Mouse (Mus musculus) monocyte, adult 5-6 weeks (primary cell): ENCODE data around the gene Gm49387. TPM values are rescaled to one million over a fixed set of nuclear protein-coding genes. Genes with fewer than 3 reads are reported as not detected.
"Not testable (repeated sequence)": the region's sequence is repeated elsewhere in the genome, so short reads cannot be mapped to it uniquely, and the experiment has no call there.

Source experiments
- ATAC-seq: fragments of 153-309, 156-312 bp; replicated peaks from 2 replicates; pipeline ENCODE4 v1.8.0; 2017; ENCODE audit warnings: mild to moderate bottlenecking; ENCODE audit not compliant: low TSS enrichment, insufficient number of reproducible peaks, severe bottlenecking, poor library complexity, low FRiP score
- total RNA-seq: library from RNA; stranded (forward); fragments of 200-1000, 200-491, 200-594 nt; gene quantifications from 3 replicates; pipeline ENCODE4 v1.2.3, GENCODE M21; 2017

The Gm49387 gene
- total RNA-seq, 1 experiment from 2014 or later = not detected

DNA sequence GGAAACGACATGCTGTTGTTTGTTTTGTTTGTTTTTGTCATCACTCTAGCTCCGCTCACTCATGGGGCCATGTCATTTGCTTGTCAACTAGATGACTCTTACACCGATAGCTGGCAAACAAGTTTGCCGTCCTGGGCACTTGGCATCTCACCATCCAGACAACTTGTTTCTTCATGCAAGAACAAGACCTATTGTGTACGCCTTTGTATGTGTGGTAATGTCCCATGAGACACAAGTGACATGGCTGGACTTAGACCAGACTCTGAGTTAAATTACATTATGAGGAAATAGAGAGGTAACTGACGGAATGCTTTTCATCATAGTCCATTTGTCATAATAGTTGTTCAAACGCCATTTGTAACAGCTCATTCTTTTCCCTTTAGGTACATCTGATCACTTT lies 5.2 kb upstream of the Gm49387 start:
- no peak for ATAC-seq

DNA sequence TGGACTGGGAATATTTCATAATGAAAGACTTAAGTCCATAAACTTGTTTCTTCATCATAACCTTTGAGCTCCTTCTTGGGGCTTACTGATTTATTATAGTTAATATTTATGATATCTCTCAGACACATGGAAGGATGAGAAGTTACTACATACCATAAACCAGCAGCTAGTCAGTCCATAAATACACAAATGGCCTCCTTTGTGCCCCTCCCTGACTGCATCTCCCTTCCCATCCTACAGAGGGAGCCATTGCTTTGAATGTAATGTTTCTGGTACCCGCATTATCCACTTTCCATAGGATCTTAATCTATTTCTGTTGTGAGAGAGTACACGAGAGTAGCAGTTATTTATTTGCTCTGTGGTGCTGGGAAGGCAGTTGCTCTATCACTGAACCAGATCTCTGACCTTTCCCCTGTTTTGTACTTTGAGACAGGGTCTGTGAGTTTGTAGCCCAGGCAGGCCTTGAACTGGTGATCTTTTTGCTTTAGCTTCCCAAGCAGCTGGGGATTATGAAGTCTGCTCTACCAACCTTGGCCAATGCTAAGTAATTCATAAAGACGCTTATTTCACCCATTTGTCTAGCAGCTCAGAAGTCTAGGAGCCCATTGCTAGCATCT lies 4.4 kb upstream of the Gm49387 start:
- no peak for ATAC-seq

DNA sequence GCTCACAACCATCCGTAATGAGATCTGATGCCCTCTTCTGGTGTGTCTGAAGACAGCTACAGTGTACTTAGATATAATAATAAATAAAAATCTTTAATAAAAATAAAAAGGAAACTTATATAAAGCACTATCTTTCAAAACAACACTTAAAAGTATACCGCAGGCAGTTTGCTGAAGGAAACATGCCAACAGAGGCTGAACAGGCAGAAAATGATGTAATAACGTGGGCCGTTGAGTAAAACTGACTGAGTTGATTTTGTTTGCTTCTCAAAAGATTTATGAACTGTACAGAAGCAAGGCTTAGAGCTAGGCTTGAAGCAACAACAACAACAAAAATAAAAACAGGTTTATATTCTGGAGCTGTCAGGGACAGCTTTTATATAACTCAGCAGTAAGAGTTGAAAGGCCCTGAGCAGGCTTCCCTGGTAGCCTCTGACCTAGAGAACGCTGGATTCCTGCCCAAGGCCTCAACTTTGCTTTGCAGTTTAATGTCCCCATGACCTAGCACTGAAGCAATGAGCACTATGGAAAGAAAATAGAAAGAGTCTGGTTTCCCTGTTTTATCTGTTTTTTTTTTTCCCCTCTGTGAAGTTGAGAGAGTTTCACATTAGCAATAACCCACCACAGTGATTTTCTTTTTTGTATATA lies 3.6 kb upstream of the Gm49387 start:
- ATAC-seq = no peak

DNA sequence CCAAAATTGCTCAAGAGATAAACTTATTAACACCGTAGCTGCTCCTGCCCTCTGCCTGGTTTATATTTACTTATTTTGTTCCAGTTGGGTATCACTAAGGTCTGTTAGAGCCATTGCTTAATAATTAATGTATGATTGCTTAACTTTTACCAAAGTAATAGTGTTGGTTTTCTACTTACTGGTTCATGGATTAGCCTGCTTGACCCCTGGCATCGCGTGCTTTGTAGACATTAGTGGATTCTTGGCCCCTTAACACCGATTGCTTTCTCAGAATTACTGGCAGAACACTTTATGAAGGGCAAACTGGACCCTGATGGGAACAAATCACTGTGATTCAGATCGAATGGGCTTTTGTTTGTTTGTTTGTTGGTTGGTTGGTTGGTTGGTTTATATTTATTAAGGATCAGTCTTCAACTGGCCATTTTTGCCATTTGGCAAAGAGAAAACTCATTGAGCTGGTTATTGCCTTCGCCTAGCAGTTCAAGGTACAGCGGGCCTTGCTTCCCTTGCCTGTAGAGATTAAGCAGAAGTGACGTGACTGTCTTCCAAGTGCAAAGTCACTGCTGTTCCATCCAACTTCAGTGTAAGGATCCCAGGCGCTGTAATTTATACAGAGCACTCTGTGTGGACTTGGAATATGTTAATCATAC lies 953 bp upstream of the Gm49387 start:
- ATAC-seq = no peak

DNA sequence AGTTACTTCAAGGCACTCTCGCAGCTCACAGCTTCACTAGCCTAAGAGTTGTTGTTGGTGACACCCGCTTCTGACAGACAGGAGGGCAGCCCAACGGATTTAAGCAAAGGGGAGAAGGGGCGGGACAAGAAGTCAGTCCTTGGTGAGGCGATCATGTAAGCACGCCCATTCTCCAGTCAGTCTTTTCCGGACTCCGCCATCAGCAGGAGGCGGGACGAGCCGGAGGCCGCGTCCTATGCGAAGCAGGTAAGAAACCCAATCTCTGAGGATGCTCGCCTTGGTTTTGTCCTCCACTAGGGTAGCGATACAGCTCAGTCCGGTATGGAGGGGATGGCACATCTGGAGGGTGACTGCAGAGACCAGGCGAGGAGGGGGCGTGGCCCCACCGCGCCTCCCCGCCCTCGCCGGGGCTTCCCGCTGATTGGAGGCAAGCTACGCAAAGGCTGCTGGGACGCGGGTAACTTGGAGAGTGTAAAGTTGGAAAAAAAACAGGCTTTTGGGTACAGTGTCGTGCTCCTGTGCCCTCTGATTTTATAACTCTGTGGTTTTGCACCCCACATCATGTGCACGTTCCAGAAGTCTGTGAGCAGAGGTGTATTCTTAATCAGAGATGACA lies 320 bp upstream of the Gm49387 start, which contains the start of the genes Btd and Hacl1:
Btd (plus strand) TSS at position 139 of the 616 bp plus-strand sequence.
Hacl1 (minus strand) TSS at position 397 of the 616 bp plus-strand sequence.
- ATAC-seq = peak; percentile 96

DNA sequence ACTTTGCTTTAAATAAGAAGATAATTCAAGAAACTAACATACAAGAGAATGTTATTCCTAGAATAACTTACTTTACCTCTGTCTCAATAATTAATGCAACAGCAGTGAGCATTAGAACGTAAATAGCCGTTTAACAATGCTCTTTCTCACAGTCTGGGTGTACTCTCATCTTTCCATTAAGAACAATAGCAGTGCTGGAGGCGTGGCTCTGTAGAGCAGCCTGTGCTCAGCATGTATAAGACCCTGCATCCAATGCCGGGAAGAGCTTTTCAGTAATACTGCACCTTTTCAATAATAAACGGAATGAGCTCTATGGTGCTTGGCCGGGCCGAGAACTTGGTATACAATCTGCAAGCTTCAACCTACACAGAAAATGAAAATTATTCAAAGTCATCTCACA lies 10.0 kb downstream of the Gm49387 start:
- no peak for ATAC-seq

DNA sequence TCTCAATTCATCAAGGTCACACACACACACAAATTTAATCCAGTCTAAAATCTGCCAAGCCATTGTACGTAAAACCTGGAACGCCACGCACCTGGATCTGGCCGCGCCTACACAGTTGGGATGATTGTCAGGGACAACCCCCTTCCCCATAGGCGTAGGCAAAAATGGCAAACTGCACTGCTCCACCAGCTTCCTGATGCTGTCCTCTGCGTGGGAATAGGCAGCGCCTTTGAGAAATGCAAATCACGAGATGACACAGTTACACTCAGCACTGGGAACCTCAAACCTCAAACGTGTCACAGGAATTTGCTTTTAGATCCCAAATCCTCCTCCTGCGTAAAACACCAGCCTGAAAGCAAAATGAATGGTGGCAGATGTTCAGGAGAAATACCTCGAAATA lies 17.9 kb downstream of the Gm49387 start:
- no peak for ATAC-seq

DNA sequence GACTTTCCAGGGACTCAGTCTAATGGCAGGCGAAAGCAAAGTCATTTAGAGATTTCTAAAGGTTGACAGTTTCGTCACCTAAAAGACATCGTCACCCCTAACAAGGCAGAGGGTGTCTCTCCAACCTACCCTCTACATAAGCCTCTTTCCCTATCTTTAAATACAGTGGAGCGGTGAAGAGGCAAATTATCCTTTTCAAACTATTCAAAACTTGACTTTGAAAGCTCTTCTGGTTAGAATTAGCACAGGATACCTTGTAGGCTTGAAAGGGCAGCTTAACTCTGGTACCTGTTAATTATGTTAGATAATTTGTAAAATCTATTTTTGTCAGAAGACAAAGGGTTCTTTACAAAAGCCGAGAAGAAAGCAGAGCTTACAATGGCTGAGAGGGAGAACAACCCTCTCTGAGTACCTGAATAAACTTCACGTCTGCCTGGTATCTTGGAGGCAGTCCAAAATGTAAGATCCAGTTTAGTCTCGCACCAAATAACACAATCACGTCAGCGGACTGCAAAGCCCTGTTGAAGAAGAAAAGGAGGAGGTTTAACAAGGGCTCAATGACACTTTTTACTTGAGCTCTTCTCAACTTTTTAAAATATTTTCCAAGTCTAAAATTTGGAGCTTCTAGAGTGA lies 20.0 kb downstream of the Gm49387 start:
- ATAC-seq = no peak

DNA sequence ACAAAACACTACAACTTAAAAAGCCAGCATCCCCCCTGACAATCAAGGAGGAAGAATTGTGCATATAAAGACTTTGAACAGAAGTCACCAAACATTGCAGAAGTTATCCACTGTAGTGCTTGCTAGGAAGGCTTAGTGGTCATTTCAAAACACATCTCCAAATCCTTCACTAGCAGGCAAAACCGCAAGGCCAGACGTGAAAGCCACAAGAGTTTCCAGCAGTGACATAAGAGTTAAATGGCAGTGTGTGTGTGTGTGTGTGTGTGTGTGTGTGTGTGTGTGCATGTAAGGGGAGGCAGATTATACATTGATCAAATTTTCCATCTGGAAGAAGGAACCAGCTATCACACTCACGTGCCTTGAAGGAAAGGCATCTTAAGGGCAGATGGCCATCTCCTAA lies 22.7 kb downstream of the Gm49387 start:
- ATAC-seq = no peak

DNA sequence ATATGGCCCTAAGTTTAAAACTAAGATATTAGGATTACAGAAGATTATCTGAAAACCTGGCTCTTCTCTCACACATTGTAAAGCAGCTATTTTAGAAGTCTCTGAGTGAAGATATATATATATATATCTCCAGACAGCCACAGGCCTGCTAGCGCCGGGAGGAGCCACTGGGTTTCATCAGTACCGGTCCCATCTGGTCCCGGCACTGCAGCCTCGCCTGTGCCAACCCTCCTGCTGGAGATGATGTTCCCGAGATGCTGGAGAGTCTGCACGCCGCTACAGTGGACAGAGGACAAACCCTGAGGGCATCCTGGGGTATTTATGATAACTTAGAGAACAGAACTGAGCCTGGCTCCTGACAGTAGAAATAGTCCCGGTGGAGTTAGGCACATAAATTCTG lies 23.5 kb downstream of the Gm49387 start:
- no peak for ATAC-seq

DNA sequence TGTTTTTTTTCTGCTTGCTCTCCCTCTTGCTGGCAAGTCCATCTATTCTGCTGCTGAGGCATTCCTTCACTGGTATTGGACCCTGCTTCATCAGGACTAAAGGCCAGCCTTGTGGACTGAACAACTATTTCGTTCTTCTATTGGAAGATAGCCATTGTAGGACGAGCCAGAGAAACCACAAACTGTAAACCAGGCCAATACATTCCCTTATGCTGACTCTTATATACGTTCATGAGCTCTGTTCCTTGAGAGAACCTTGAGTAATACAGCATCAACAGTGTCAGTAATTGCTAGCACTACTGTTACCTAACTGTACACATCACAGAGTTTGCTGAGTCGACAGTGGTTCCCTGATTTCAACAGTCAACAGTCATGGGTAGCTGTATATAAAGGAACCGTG lies 27.0 kb downstream of the Gm49387 start:
- no peak for ATAC-seq

DNA sequence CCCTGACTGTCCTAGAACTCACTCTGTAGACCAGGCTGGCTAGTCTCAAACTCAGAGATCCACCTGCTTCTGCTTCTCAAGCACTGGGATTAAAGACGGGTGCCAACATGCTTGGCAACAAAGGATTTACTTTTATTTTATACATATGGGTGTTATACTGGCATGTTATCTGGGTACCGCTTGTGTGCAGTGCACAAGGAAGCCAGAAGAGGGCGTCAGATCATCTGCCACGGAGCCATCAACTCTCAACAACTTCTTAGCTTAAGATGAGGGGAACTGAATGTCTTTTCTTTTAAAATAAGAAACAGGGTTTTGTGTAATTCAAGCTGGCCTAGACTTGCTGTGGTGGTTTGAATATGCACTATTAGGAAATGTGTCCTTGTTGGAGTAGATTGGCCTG lies 28.7 kb downstream of the Gm49387 start:
- no peak for ATAC-seq

DNA sequence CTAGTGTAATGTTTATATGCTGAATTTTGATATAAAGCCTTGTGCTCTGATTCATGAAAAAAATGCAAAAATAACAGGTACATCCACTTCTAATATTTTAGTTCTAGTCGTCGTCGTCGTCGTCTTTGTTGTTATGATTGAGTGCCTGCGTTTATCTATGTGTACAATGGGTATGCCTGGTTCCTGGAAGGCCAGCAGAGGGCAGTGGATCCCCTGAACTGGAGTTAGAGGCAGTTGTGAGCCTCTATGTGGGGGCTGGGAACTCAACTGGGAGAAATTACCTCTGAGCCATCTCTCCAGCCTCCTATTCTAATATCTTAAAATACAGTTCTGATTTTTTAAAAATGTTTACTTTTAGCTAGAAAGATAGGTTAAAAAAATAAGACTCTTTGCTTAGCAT lies 35.2 kb downstream of the Gm49387 start:
- ATAC-seq = no peak

DNA sequence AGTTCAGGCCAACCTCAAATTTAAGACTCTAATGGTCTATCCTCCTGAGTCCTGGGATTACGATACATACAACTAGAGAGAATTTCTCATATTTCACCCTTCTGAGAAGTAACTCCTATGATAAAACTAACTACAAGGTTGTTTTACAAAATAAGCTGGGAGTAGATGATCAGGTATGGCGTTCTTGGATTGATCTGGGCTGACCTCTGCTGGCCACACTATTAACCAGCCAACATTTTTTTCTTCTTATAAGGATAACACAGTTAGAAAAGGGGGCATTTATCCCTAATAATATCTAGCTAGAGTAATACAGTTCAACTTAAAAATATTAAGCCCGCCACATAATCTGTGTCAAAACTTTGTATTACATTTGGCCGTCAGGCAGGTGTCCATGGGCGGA lies 35.8 kb downstream of the Gm49387 start:
- no peak for ATAC-seq

DNA sequence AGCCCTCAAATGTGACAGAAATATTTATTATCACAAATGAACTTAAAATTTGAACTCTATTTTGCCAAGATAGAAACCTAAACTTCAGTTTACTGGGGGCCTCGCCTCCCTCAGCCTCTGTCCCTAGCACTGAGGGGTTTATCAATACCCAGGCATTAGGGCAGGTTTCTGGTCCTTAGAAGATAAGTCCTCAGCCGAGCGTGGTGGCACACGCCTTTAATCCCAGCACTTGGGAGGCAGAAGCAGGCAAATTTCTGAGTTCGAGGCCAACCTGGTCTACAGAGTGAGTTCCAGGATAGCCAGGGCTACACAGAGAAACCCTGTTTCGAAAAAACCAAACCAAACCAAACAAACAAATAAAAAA lies 38.1 kb downstream of the Gm49387 start:
- not testable (repeated sequence) for ATAC-seq

DNA sequence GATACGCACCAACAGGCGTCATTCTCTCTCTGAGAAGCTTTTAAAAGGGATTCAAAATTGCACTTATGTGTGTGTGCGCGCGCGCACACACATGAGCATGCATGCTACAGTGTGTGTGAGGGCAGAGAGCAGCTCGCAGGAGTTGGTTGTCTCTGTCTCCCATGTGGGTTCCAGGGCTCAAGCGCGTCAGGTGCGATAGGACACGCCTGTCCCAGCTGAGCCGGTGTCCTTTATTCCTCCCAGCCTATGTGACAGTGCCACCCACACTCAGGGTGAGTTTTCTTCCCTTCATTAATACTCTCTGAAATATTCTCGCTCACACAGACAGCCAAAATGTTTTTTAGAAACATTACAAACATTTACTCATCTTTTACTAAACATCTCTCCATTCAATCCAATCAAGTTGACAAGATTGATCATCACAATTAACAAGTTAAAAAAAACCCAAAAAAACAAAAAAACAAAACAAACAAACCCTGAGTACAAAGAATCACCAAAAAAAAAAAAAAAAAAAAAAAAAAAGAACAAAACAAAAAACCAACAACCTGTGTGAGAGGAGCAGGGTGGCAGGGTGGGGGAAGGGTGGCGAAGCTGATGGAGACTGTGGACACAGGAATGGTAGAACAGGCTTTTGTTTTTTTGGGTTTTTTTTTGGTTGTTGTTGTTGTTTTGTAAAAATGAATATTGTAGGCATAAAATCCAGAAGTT lies 38.6 kb downstream of the Gm49387 start:
- ATAC-seq = no peak

DNA sequence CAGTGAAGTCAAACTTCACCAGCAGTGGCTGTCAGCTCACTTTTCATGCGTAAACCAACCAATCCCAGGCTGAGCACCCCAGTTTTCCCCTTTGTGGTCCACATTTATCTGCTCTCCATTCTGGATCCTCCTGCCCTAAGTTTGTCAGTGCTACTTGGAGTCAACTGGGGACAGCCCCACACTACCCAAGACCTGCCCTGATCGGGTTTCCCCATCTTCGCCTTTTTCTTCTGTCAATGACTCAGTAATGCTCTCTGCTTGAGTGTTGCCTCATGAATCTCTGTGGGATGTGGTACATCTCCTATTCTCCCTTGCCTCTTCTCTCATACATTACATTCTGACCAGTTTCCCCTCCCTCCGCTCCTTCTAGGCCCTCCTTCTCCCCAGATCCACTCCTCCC lies 43.2 kb downstream of the Gm49387 start:
- no peak for ATAC-seq

DNA sequence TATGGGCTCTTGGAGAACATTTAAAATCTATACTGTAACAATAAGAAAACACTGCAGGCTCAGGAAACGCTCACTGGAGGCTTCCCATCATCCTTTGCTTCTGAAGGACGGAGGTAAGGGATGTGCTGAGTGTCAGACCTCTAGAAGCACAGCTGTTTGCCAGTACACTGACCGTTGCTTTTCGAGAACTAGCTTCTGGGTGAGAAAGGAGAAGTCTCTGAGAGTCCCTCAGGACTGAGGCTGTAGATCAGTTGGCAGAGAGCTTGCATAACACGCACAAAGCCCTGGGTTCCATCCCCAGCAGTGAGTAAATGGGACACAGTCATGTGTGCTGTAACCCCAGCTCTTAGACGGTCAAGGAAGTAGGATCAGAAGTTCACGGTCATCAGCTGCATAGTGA lies 44.3 kb downstream of the Gm49387 start:
- peak; percentile 63 for ATAC-seq

DNA sequence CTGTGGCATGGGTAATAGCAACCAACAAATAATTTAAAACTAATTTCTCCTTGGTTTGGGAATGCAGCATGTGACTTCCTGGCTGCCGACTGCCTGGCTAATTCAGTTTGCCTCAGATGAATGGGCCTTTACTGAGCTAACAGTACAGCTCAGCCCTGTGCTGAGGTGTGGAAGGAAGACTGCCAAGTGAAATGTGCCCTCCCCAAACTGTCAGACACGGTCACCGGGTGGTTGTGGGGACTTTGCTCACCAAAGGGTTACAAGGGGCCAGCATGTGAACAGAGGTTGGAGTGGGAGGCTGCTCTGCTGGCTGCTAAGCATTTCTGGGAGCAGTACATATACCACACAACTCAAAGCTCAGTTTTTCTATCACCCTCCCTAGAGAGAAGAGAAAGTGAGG lies 46.0 kb downstream of the Gm49387 start:
- no peak for ATAC-seq
